Mouse (Mus musculus) liver, adult 2 months (tissue): ENCODE measurements around the gene Gfap. TPM values are rescaled to one million over a fixed set of nuclear protein-coding genes. Genes with fewer than 3 reads are reported as not detected.

Source experiments
- DNase-seq: peaks from one replicate; pipeline ENCODE4 v3.0.0-alpha.2; 2011; ENCODE audit warnings: low read depth, low spot score; ENCODE audit errors: extremely low read depth
- H3K27ac ChIP-seq: fragments of 200-500 bp; replicated peaks from 2 replicates; pipeline ENCODE4 v1.5.1; 2012; ENCODE audit warnings: low read depth, mild to moderate bottlenecking, control low read depth, inconsistent platforms, low read length; ENCODE audit not compliant: insufficient read depth
- H3K27me3 ChIP-seq: fragments of 200-500 bp; 2 replicates; pipeline ENCODE4 v1.6.1; 2012; ENCODE audit warnings: mild to moderate bottlenecking, moderate library complexity, low read length, inconsistent platforms; ENCODE audit not compliant: control insufficient read depth, insufficient read depth
- H3K36me3 ChIP-seq: fragments of 200-500 bp; 2 replicates; pipeline ENCODE4 v1.6.1; 2012; ENCODE audit warnings: low read length, inconsistent platforms; ENCODE audit not compliant: control insufficient read depth, insufficient read depth
- H3K4me1 ChIP-seq: fragments of 200-500 bp; 2 replicates; pipeline ENCODE4 v1.6.1; 2011; ENCODE audit warnings: low read length; ENCODE audit not compliant: control insufficient read depth, insufficient read depth
- H3K4me3 ChIP-seq: fragments of 200-500 bp; 2 replicates; pipeline ENCODE4 v1.5.1; 2011; ENCODE audit warnings: low read depth, mild to moderate bottlenecking, control low read depth, low read length, moderate library complexity; ENCODE audit not compliant: insufficient read depth
- H3K79me2 ChIP-seq: fragments of 200-500 bp; 2 replicates; pipeline ENCODE4 v1.6.1; 2012; ENCODE audit warnings: inconsistent platforms, mild to moderate bottlenecking, low read length, moderate library complexity; ENCODE audit not compliant: control insufficient read depth, insufficient read depth
- H3K9ac ChIP-seq: fragments of 200-500 bp; 2 replicates; pipeline ENCODE4 v1.6.1; 2012; ENCODE audit warnings: low read depth, mild to moderate bottlenecking, control low read depth, inconsistent platforms, low read length
- CTCF ChIP-seq: fragments of 200-500 bp; IDR thresholded peaks from 2 replicates; pipeline ENCODE4 v1.5.1; 2011; ENCODE audit warnings: low read depth, low read length, control low read depth
- POLR2A ChIP-seq: fragments of 200-500 bp; IDR thresholded peaks from 2 replicates; pipeline ENCODE4 v1.6.1; 2011; ENCODE audit warnings: low read length, control low read depth; ENCODE audit not compliant: insufficient read depth; ENCODE audit errors: extremely low read depth
- WGBS: fragments of 180-500 bp; shearing (Covaris S2); methylation state at CpG from one replicate; pipeline ENCODE4 v1.1.7; 2018; 5-methylcytosine and 5-hydroxymethylcytosine counted together
- polyA plus RNA-seq: library from polyadenylated mRNA; depleted of rRNA; stranded (reverse); fragments of >200 nt; gene quantifications from 2 replicates; pipeline ENCODE4 v1.2.3, GENCODE M21; 2012
- total RNA-seq: library from RNA; depleted of rRNA; stranded (reverse); fragments of >200 nt; gene quantifications from 2 replicates; pipeline ENCODE4 v1.2.3, GENCODE M21; 2014

The Gfap gene
- total and polyA plus RNA-seq, 2 experiments: 0.18 to 0.29 TPM

- H3K4me1 ChIP-seq: no peaks in the 10 kb centered on the region; the same call in 1 of the 2 replicates
- H3K9ac ChIP-seq: no peak overlapping the region
- no peak overlapping the region for H3K4me3 ChIP-seq
- DNase-seq: no peak
- TF ChIP-seq POLR2A (no peak), CTCF (no peak)
- WGBS: 61% methylated on average over 6 of the region's 6 CpGs
- no peak overlapping the region for H3K27ac ChIP-seq
- no peaks in the 10 kb centered on the region for H3K79me2 ChIP-seq
- H3K36me3 ChIP-seq: no peaks in the 10 kb centered on the region
- peaks cover 26% of the 10 kb centered on the region for H3K27me3 ChIP-seq
These were observed 40.5 kb upstream of the Gfap start for GRCm38 (mm10) chr11:102941236-102941635.

GRCm38 (mm10) chr11:102939024-102939675, 38.4 kb upstream of the Gfap start:
- no peak overlapping the region for H3K27ac ChIP-seq
- no peaks in the 10 kb centered on the region for H3K36me3 ChIP-seq
- H3K79me2 ChIP-seq: no peaks in the 10 kb centered on the region
- TF ChIP-seq POLR2A (no peak), CTCF (0 out of 2 replicates have a peak, but pooled peaks have one; percentile 4)
- peaks cover 12% of the 10 kb centered on the region for H3K27me3 ChIP-seq
- H3K4me1 ChIP-seq: no peaks in the 10 kb centered on the region
- peak; percentile 22 for DNase-seq
- H3K9ac ChIP-seq: no peak overlapping the region
- H3K4me3 ChIP-seq: no peak overlapping the region
- WGBS: 18% methylated on average over 13 of the region's 13 CpGs

GRCm38 (mm10) chr11:102937529-102938182, 36.9 kb upstream of the Gfap start:
- DNase-seq: no peak
- 81% methylated on average over 3 of the region's 3 CpGs for WGBS

GRCm38 (mm10) chr11:102936272-102936671, 35.6 kb upstream of the Gfap start:
- WGBS: 58% methylated on average over 4 of the region's 4 CpGs
- H3K27me3 ChIP-seq: 0 out of 2 replicates have a peak, but pooled peaks cover 7% of the 10 kb centered on the region
- H3K4me1 ChIP-seq: no peaks in the 10 kb centered on the region
- no peak for TF ChIP-seq CTCF
- TF ChIP-seq POLR2A: no peak
- no peaks in the 10 kb centered on the region for H3K36me3 ChIP-seq
- H3K4me3 ChIP-seq: no peak overlapping the region
- DNase-seq: no peak
- no peaks in the 10 kb centered on the region for H3K79me2 ChIP-seq
- no peak overlapping the region for H3K9ac ChIP-seq
- H3K27ac ChIP-seq: no peak overlapping the region

More at GRCm38 (mm10) chr11:102937529-102938182, 36.9 kb upstream of the Gfap start:
- peaks cover 8% of the 10 kb centered on the region; the same call in 1 of the 2 replicates for H3K27me3 ChIP-seq
- H3K4me3 ChIP-seq: no peak overlapping the region
- no peaks in the 10 kb centered on the region for H3K36me3 ChIP-seq
- H3K4me1 ChIP-seq: no peaks in the 10 kb centered on the region
- no peaks in the 10 kb centered on the region for H3K79me2 ChIP-seq
- TF ChIP-seq POLR2A (no peak), CTCF (no peak)
- no peak overlapping the region for H3K9ac ChIP-seq
- H3K27ac ChIP-seq: no peak overlapping the region

GRCm38 (mm10) chr11:102930672-102931071, 30.0 kb upstream of the Gfap start:
- Histone ChIP-seq H3K79me2 (no peaks in the 10 kb centered on the region), H3K4me3 (no peak overlapping the region), H3K27ac (no peak overlapping the region), H3K36me3 (no peaks in the 10 kb centered on the region), H3K27me3 (0 out of 2 replicates have a peak, but pooled peaks cover 2% of the 10 kb centered on the region), H3K9ac (no peak overlapping the region), H3K4me1 (no peaks in the 10 kb centered on the region)
- TF ChIP-seq CTCF: no peak
- TF ChIP-seq POLR2A: no peak
- no peak for DNase-seq
- WGBS: 89% methylated on average over 10 of the region's 10 CpGs

- TF ChIP-seq CTCF (no peak), POLR2A (no peak)
- 2% methylated on average over 10 of the region's 10 CpGs for WGBS
- H3K27me3 ChIP-seq: 0 out of 2 replicates have a peak, but pooled peaks cover under 1% of the 10 kb centered on the region
These were observed 24.6 kb upstream of the Gfap start for GRCm38 (mm10) chr11:102925351-102925717.

More at GRCm38 (mm10) chr11:102925351-102925717, 24.6 kb upstream of the Gfap start:
- Histone ChIP-seq H3K27ac (no peak overlapping the region), H3K4me3 (peak overlapping the region; percentile 34), H3K36me3 (no peaks in the 10 kb centered on the region), H3K4me1 (peaks cover 4% of the 10 kb centered on the region; the same call in 1 of the 2 replicates), H3K9ac (peak overlapping the region; percentile 58), H3K79me2 (no peaks in the 10 kb centered on the region)
- peak; percentile 5 for DNase-seq
